Mouse (Mus musculus): Measurements from ENCODE around the gene Stard8.
"Not testable (repeated sequence)": the region's sequence is repeated elsewhere in the genome, so short reads cannot be mapped to it uniquely, and the experiment has no call there.

Gene Stard8

GRCm38 (mm10) chrX:99046360-99047055 is 43.5 kb downstream of the Stard8 start:
- no peak for DNase-seq (ENCODE audit: low spot score)

DNA sequence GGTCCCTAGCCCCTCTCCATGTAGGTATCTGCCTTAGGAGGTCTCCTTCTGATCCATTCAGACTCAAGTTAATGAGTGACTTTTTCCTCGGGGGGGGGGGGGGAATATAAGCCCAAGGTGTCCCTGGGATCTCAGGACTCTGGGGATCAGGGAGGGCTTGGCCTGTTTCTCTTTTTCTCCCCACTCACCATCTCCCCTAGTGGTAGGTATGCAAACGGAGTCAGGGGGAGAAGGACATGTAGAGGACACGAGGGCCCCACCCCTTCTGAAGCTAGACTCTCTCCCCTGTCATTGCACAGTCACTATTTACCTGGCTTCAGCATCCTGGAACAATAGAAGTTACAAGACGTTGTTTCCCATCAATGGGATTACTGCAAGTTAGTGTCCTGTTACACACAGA is 45.1 kb downstream of the Stard8 start:
- DNase-seq (ENCODE audit: low spot score), result no peak

DNA sequence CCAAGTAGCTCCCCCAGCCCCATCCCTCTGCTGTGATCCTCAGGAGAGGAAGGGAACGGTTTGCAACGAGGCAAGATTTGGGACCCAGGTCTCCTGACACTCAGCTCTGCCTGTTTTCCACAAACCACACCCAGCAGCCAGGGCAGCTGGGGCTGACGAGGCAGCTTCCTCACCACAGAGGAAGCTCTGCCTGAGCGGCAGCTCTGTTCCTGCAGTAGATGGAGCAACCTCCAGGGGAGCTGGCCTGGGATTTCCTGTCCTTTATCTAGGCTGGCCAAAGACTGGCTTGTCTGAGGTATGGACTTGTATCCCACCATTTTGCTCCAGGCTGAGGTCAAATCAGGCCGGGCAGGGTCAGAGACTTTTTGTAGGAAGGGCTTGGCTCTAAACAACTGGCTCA is 46.2 kb downstream of the Stard8 start:
- no peak for DNase-seq (ENCODE audit: low spot score)

DNA sequence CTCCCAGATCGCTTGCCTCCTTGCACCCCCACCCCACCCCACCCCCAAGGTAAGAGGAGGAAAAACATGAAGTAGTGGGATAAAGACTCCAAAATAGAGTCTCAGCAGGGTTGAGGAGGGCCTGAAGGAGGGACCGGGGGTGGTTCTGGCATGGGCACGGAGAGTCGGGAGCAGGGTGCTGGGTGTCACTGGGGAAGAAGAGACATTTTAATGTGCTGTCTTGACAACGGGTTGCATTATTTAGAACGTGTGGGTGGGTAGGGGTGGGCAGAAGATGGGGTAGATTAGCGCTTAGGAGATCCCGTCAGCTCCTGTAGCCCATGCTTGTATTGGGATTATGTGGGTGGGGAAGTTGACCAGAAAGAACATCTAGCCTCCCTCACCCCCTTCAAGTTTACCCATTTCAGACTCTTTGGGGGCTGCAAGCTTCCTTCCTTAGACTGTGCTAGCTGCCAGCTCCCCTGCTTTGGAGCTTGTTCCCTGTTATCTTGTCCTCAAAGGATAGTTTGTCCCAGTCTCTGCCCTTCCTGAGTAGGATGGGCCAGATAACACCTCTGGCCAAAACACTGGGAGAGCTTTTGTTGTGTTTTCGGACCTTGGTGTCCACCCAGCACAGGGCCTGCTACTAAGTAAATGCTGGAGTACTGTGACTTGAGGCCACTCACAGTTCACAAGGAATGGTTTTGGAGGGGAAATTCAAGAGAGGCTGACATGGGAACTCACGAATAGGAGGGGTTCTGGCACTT is 47.9 kb downstream of the Stard8 start:
- no peak for DNase-seq (ENCODE audit: low spot score)

GRCm38 (mm10) chrX:99052255-99052654 is 49.2 kb downstream of the Stard8 start:
- DNase-seq (ENCODE audit: low spot score), result no peak

GRCm38 (mm10) chrX:99054512-99054911 is 51.5 kb downstream of the Stard8 start:
- no peak for DNase-seq (ENCODE audit: low spot score)

- DNase-seq (ENCODE audit: low spot score), result no peak
Observed at GRCm38 (mm10) chrX:99057772-99058440, 54.9 kb downstream of the Stard8 start.

DNA sequence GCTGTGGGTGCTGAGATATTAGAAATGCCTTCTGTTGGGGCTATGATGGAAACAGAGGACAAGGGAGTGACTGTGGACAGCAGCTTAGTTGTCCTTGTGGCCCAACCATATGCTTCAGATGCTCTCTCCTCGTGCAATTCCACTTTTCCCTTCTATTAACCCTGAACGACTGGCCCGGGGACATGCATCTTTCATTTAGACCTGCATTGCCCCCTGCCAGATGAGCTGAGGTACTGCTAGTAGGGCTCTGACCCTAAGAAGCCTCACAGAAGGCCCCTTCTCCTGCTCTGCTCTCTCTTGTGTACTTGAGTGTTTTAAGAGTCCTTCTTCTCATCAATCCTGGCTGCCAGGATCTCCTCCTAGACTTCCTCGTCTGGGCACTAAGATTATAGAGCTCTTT is 56.1 kb downstream of the Stard8 start:
- no peak for DNase-seq (ENCODE audit: low spot score)

- no peak for DNase-seq (ENCODE audit: low spot score)
Observed at GRCm38 (mm10) chrX:99065582-99065981, 62.5 kb downstream of the Stard8 start.

DNA sequence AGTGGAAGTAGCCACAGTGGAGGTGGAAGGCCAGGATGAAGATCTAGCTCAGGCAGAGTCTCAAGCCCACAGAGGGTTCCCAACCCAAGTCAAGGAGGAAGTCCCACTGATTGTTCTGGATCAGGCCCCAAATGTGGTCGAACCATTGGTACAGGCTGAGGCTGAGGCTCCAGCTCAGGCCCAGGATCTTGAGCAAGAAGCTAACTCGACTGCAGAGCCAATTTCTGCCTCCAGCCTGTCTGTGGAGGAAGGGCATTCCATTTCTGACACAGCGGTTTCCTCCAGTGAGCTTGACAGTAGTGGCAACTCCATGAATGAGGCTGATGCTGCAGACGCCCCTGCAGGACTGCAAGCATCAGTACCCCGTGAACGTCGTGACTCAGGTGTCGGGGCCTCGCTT is 63.5 kb downstream of the Stard8 start:
- no peak for DNase-seq (ENCODE audit: low spot score)

DNA sequence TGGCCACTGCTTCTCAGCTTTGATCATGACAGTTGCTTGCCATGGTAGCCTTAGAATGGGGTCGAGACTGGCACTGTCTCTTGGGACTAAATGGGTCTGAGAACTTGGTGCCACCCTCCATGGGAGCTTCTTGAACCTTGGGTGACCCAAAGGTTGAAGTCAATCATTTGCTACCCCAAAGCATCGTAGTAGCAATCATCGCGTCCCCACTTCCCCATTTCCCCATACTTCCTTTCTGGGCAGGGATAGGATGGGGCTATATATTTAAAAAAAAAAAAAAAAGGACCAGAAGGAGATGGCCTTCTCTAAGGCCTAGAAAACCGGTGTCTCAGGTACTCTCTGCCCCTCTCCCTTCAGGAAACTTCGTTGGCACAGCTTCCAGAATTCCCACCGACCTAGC is 64.2 kb downstream of the Stard8 start:
- no peak for DNase-seq (ENCODE audit: low spot score)

- DNase-seq (ENCODE audit: low spot score), result no peak
Observed at GRCm38 (mm10) chrX:99067671-99068151, 64.7 kb downstream of the Stard8 start.

- no peak for DNase-seq (ENCODE audit: low spot score)
Observed at GRCm38 (mm10) chrX:99071188-99071587, 68.1 kb downstream of the Stard8 start.

DNA sequence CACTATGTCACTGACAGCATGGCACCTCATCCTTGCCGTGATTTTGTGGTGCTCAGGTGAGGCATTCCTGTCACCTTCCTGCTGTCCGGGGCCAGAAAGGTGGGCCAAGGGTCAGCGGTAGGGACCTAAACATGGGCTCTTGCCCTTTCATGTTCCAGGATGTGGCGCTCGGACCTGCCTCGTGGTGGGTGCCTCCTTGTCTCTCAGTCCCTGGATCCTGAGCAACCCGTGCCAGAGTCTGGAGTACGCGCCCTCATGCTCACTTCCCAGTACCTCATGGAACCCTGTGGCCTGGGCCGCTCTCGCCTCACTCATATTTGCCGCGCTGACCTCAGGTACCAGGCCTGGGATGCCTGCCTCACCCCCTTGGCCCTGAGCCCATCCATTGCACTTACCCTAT is 69.5 kb downstream of the Stard8 start:
- DNase-seq (ENCODE audit: low spot score), result no peak

- DNase-seq (ENCODE audit: low spot score), result no peak
Observed at GRCm38 (mm10) chrX:99075111-99075510, 72.1 kb downstream of the Stard8 start.

- DNase-seq (ENCODE audit: low spot score), result no peak
Observed at GRCm38 (mm10) chrX:99076460-99076859, 73.4 kb downstream of the Stard8 start.

DNA sequence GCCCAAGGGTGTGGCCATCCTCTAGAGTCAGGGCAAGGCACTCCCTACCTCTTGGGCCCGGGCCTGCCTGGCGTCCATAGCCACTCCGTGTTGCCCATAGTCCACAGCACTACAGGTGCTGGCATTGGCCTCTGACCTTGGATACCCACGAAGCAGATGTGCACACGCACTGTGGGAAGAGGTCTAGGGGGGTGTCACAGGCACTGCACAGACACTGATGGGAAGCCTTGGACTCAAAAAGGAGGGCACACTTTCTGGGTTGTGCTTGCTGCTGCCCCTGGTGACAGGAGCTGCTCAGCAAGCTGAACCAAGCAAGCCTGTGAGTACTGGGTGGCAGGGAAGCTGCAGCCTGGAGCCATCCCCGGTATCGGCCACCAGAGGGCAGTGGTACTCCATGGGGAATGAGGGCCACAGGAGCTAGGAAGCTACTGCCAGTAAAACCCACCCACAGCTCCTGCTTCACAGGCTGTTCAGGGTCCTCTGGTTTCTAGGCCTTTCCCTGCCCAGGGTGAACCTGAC is 75.4 kb downstream of the Stard8 start:
- not testable (repeated sequence) for DNase-seq (ENCODE audit: low spot score)

GRCm38 (mm10) chrX:99092704-99093103 is 89.7 kb downstream of the Stard8 start:
- no peak for DNase-seq (ENCODE audit: low spot score)

DNA sequence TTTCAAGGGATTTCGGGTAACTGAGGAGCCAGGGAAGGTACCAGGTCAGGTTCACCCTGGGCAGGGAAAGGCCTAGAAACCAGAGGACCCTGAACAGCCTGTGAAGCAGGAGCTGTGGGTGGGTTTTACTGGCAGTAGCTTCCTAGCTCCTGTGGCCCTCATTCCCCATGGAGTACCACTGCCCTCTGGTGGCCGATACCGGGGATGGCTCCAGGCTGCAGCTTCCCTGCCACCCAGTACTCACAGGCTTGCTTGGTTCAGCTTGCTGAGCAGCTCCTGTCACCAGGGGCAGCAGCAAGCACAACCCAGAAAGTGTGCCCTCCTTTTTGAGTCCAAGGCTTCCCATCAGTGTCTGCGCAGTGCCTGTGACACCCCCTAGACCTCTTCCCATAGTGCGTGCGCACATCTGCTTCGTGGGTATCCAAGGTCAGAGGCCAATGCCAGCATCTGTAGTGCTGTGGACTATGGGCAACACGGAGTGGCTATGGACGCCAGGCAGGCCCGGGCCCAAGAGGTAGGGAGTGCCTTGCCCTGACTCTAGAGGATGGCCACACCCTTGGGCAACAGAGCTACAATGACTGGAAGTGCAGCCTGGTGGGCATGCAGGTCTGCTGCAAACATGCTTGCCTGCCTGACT is 108.2 kb downstream of the Stard8 start:
- DNase-seq (ENCODE audit: low spot score), result not testable (repeated sequence)

DNA sequence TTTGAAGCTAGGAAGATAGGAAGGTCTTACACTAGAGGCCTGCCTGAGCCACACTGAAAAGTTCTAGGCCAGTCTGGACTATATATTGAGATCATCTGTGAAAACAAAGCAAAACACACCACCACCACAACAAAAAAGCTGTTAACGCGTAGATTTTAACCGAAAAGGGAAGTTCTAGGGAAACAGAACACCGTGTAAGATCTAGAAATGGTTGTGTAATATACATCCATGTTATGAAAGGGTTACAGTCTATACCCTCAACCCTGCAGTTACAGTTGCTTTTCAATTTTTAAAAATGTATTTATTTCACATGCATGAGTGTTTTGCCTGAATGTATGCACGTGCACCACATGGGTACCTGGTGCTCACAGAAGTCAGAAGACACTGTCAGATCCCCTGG is 116.5 kb downstream of the Stard8 start:
- DNase-seq (ENCODE audit: low spot score), result no peak
